Mouse (Mus musculus) kidney, adult 2 months (tissue): ENCODE measurements around the gene Ttbk2. TPM values are rescaled to one million over a fixed set of nuclear protein-coding genes. Genes with fewer than 3 reads are reported as not detected.

Experiments used
- DNase-seq: peaks from one replicate; pipeline ENCODE4 v3.0.0; 2021
- H3K27ac ChIP-seq: fragments of 200-500 bp; 2 replicates; pipeline ENCODE4 v1.5.1; 2012; ENCODE audit warnings: low read depth, low read length, control low read depth, inconsistent platforms; ENCODE audit not compliant: insufficient read depth
- H3K27me3 ChIP-seq: fragments of 200-500 bp; replicated peaks from 2 replicates; pipeline ENCODE4 v1.6.1; 2012; ENCODE audit warnings: mild to moderate bottlenecking, moderate library complexity, low read length, inconsistent platforms; ENCODE audit not compliant: control insufficient read depth, insufficient read depth
- H3K36me3 ChIP-seq: fragments of 200-500 bp; 2 replicates; pipeline ENCODE4 v1.6.1; 2012; ENCODE audit warnings: mild to moderate bottlenecking, moderate library complexity, low read length, inconsistent platforms; ENCODE audit not compliant: control insufficient read depth, insufficient read depth
- H3K4me1 ChIP-seq: fragments of 200-500 bp; 2 replicates; pipeline ENCODE4 v1.6.1; 2011; ENCODE audit warnings: low read length; ENCODE audit not compliant: control insufficient read depth, insufficient read depth
- H3K4me3 ChIP-seq: fragments of 200-500 bp; 2 replicates; pipeline ENCODE4 v1.5.1; 2011; ENCODE audit warnings: mild to moderate bottlenecking, low read depth, low read length, control low read depth; ENCODE audit not compliant: insufficient read depth
- CTCF ChIP-seq: fragments of 200-500 bp; conservative IDR thresholded peaks from 2 replicates; pipeline ENCODE4 v1.5.1; 2011; ENCODE audit warnings: low read depth, mild to moderate bottlenecking, control low read depth, low read length, moderate library complexity, mixed read lengths; ENCODE audit not compliant: insufficient read depth, insufficient read length
- POLR2A ChIP-seq: fragments of 200-500 bp; IDR thresholded peaks from one replicate; pipeline ENCODE4 v1.6.1; 2011; ENCODE audit warnings: low read depth, low read length, control low read depth
- WGBS: fragments of 180-500 bp; shearing (Covaris S2); methylation state at CpG from one replicate; pipeline ENCODE4 v1.1.7; 2018; 5-methylcytosine and 5-hydroxymethylcytosine counted together
- polyA plus RNA-seq: library from polyadenylated mRNA; depleted of rRNA; stranded (reverse); fragments of >200 nt; gene quantifications from 2 replicates; pipeline ENCODE4 v1.2.3, GENCODE M21; 2012

Ttbk2 gene
- polyA plus RNA-seq, 1 experiment: 2.9 TPM

DNA sequence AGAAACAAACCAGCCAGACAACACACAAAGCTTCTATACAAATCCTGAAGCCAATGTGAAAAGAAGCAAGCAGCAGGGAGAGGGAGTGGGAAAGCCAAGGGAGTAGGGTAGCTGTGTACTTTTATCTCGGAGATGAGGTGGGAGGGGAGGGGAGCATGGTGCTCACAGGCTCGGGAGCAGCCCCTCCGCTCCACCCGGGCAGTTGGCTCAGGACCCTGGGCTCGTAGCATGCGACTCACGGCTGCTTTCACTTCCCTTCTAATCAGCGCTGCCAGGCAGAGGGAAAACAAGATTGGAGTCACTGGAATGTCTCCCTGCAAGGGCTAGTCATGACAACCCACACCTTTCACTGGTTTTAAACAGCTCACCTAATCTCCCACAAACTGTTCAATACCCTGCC lies 127.9 kb downstream of the Ttbk2 start:
- H3K36me3 ChIP-seq: peaks cover 15% of the 10 kb centered on the region
- WGBS: 81% methylated on average over 8 of the region's 8 CpGs
- H3K4me1 ChIP-seq: no peaks in the 10 kb centered on the region
- no peak for DNase-seq
- no peaks in the 10 kb centered on the region for H3K27me3 ChIP-seq
- H3K4me3 ChIP-seq: no peak overlapping the region
- no peak overlapping the region for H3K27ac ChIP-seq
- TF ChIP-seq CTCF: no peak
- no peak for TF ChIP-seq POLR2A

DNA sequence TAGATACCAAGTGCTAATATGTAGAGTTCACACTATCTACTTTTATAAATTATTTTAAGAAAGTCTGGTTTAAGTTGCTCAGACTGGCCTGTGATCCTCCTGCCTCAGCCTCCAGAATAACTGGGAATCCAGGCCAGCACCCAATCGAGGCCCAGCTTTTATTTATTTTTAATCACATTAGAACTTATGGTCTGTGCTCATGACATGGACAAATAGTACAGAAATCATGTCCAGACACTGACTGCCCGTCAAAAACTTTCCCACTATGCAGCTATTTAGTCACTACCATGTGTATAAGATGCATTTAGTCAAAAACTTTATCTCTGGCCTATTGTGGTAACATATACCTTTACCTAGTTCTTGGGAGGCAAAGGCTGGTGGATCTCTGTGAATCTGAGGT lies 128.5 kb downstream of the Ttbk2 start:
- Histone ChIP-seq H3K36me3 (peaks cover 18% of the 10 kb centered on the region), H3K27ac (no peak overlapping the region), H3K4me1 (no peaks in the 10 kb centered on the region), H3K4me3 (no peak overlapping the region), H3K27me3 (no peaks in the 10 kb centered on the region)
- DNase-seq: no peak
- TF ChIP-seq CTCF: no peak
- no peak for TF ChIP-seq POLR2A
- WGBS: 91% methylated on average over 2 of the region's 2 CpGs

DNA sequence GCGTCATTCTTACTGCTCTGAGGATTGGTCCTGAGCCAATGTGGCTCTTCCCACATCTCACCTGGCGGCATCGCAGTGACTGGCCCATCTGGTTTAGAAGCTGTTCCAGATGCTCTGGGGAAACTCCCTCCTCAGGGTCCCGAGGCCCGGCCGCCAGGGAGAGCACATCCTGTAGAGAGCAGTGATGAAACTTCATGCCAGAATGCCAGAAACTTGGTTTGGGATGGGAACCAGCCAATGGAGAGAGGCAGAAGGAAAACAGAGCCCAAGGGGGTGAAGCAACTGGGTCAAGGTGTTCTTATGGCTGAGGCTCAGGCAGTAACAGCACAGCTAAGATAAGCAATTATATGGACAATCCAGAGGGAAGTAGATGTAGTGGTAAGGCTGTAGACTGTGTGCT lies 129.6 kb downstream of the Ttbk2 start:
- Histone ChIP-seq H3K27me3 (no peaks in the 10 kb centered on the region), H3K4me3 (no peak overlapping the region), H3K27ac (no peak overlapping the region), H3K36me3 (peaks cover 15% of the 10 kb centered on the region), H3K4me1 (no peaks in the 10 kb centered on the region)
- TF ChIP-seq POLR2A: no peak
- TF ChIP-seq CTCF: no peak
- DNase-seq: no peak
- WGBS: 92% methylated on average over 6 of the region's 6 CpGs

DNA sequence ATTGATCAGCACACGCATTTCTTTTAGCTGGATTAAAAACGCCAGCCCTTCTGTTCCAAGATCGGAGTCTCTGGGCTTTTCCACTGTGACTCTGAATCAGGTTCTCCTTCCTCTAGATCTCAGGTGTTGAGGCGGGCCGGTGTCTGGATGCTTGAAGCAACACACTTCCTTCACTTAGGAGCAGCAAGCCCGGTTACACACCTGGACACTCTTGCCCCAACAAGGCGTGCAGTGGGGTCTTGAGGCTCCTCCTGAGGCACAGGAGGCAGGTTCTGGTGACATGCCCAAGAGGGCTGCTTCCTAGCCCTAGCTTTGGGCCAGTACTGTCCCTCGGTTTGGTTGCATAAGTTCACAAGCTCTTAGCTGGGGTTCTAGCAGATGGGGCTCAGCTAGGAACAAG lies 131.9 kb downstream of the Ttbk2 start:
- TF ChIP-seq CTCF: no peak
- no peak for TF ChIP-seq POLR2A
- Histone ChIP-seq H3K27me3 (no peaks in the 10 kb centered on the region), H3K4me1 (no peaks in the 10 kb centered on the region), H3K27ac (no peak overlapping the region), H3K36me3 (peaks cover 15% of the 10 kb centered on the region), H3K4me3 (no peak overlapping the region)
- WGBS: 96% methylated on average over 8 of the region's 8 CpGs
- DNase-seq: no peak

DNA sequence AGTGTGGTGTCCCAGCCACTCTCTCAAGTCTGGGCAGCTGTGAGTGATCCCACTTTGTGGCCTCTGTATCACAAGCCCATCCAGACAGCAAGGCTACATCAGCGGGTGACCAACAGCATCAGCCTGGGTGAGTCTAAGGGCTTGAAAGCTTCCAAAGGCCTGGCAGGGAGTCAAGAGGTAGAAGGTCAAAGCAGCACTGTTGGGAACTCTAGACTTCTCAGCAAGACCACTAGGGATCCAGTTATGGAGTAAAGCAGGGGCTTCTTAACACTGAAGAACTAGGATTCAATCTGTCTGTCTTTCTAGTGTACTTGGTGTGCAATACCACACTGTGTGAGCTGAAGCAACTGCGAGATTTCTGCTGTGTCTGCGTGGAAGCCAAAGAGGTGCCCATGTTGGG lies 137.0 kb downstream of the Ttbk2 start:
- 91% methylated on average over 3 of the region's 3 CpGs for WGBS
- no peak for DNase-seq
- Histone ChIP-seq H3K27ac (no peak overlapping the region), H3K36me3 (peaks cover 4% of the 10 kb centered on the region), H3K4me1 (no peaks in the 10 kb centered on the region), H3K4me3 (no peak overlapping the region), H3K27me3 (no peaks in the 10 kb centered on the region)
- TF ChIP-seq POLR2A (no peak), CTCF (no peak)

DNA sequence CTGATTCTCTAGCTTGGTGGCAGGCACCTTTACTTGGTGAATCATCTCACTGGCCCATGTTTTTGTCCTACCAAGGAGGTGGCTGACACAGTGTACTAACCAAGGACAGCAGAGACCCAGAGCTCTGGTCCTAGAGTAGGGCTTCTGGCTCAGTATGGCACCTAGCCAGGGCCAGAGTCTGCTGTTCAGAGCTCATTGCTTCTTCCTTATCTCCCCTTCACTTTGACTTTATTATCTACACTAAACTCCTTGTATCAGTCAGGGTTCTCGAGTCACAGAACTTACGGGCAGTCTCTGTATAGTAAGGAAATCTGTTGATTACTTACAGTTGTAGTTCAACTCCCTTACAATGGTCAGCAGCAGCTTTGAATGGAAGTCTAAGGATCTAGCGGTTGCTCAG lies 139.5 kb downstream of the Ttbk2 start:
- 97% methylated on average over 3 of the region's 3 CpGs for WGBS
- no peaks in the 10 kb centered on the region for H3K27me3 ChIP-seq
- no peak for TF ChIP-seq POLR2A
- H3K27ac ChIP-seq: no peak overlapping the region
- DNase-seq: no peak
- no peaks in the 10 kb centered on the region for H3K36me3 ChIP-seq
- no peaks in the 10 kb centered on the region for H3K4me1 ChIP-seq
- no peak overlapping the region for H3K4me3 ChIP-seq

DNA sequence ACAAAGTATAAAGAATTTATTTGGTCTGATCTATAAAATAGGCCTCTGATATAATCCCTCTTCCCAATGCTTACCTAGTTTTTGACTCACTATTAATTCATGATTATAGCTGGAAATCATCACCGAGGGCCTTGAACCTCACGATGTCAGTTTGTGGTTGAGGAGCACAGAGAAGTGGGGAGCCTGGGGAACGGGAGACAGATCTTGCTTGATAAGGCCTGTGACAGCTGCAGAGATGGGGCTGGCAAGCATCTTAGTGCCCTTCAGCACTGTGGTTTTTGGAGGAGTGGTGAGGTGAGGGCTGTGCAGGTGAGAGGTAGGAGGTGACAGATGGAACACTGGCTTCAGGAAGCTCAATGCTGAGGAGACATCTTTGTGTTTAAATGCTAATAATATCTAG lies 140.2 kb downstream of the Ttbk2 start:
- H3K27me3 ChIP-seq: no peaks in the 10 kb centered on the region
- no peak overlapping the region for H3K27ac ChIP-seq
- TF ChIP-seq CTCF (no peak), POLR2A (no peak)
- WGBS: 88% methylated on average over 3 of the region's 3 CpGs
- no peak for DNase-seq
- no peak overlapping the region for H3K4me3 ChIP-seq
- H3K36me3 ChIP-seq: no peaks in the 10 kb centered on the region
- H3K4me1 ChIP-seq: no peaks in the 10 kb centered on the region

DNA sequence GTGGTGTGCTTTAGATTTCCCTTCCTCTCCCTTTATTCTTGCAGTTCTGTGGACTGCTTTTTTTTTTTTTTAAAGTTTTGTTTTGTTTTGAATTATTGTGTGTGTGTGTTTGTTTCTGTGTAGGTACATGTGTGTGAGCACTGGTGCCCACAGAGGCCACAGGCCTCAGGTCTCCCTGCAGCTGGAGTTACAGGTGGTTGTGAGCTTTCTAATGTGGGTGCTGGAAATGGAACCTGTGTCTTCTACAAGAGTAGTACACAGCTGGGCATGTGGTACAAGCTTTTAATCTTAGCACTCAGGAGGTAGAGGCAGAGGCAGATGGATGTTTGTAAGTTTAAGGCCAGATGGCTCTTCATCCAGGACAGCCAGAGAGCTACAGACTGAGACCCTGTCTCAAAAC lies 143.4 kb downstream of the Ttbk2 start:
- no peak overlapping the region for H3K27ac ChIP-seq
- TF ChIP-seq POLR2A (no peak), CTCF (no peak)

More for the DNA sequence above, 143.4 kb downstream of the Ttbk2 start:
- Histone ChIP-seq H3K27me3 (no peaks in the 10 kb centered on the region), H3K36me3 (no peaks in the 10 kb centered on the region), H3K4me1 (no peaks in the 10 kb centered on the region), H3K4me3 (no peak overlapping the region)
- no peak for DNase-seq
